In genomic region chr12:112795466-112796104, GRCm38 (mm10) we compare ENCODE assay signal across 8 mouse cellular contexts. TPM values are rescaled to one million over a fixed set of nuclear protein-coding genes. Genes with fewer than 3 reads are reported as not detected.
A peak's percentile ranks its signal among the peaks of the same experiment; 100 is the strongest.
DNase-seq lines count a peak whose midpoint lies in the region; TF ChIP-seq lines count a peak whose summit lies in the region.

No protein-coding gene starts in this region.

- H3K27ac ChIP-seq in liver, adult 2 months (replicated peaks; ENCODE audit: insufficient read depth, low read depth, low read length) = no peak overlapping the region

- 54% methylated on average over 18 of the region's 18 CpGs for WGBS in liver, adult 2 months

- no peaks in the 10 kb centered on the region for H3K36me3 ChIP-seq in liver, adult 2 months (ENCODE audit: control insufficient read depth, insufficient read depth, low read length)

- TF ChIP-seq CTCF in liver, adult 2 months (IDR thresholded peaks at IDR 0.05; ENCODE audit: low read depth, low read length) = no peak

- H3K9ac ChIP-seq in liver, adult 2 months (ENCODE audit: low read depth, low read length) = no peak overlapping the region

- H3K4me3 ChIP-seq in liver, adult 2 months (ENCODE audit: insufficient read depth, low read depth, low read length) = 0 out of 2 replicates have a peak overlapping the region, but pooled peaks have one; percentile 16

- H3K79me2 ChIP-seq in liver, adult 2 months (ENCODE audit: control insufficient read depth, insufficient read depth, low read length) = no peaks in the 10 kb centered on the region

- H3K4me1 ChIP-seq in liver, adult 2 months (ENCODE audit: control insufficient read depth, insufficient read depth, low read length) = no peaks in the 10 kb centered on the region

- no peaks in the 10 kb centered on the region for H3K27me3 ChIP-seq in liver, adult 2 months (ENCODE audit: control insufficient read depth, insufficient read depth, low read length)

- no peak for TF ChIP-seq POLR2A in liver, adult 2 months (IDR thresholded peaks at IDR 0.05; ENCODE audit: extremely low read depth, insufficient read depth, low read length)

- peak; percentile 78 for DNase-seq in urinary bladder, postnatal 14 days (ENCODE audit: low spot score)
- DNase-seq in urinary bladder, adult 2 months (ENCODE audit: low spot score) = no peak
- DNase-seq in heart, adult 18-20 months = peak; percentile 70 to 79
- no peak for DNase-seq in liver, adult 2 months (ENCODE audit: extremely low read depth, low read depth, low spot score)
- peak; percentile 66 to 73 for DNase-seq in urinary bladder, postnatal 4 days (ENCODE audit: low spot score in 2 of 2)
- DNase-seq in layer of hippocampus, postnatal 10 days (ENCODE audit: low spot score in 2 of 2) = no peak
- no peak for DNase-seq in kidney, adult 11 months
- DNase-seq in embryo, embryonic 9.5 days (ENCODE audit: extremely low spot score) = no peak

RNA-seq across cellular contexts. Expression of gene Ahnak2, which starts 6.9 kb away (rescaled TPM):
- polyA plus RNA-seq in urinary bladder, adult 2 months (2012; rRNA removed) = 40.7 and 65.9 TPM in 2 replicates
- total RNA-seq in heart, adult 18-20 months (2021) = 10 to 100 TPM; 15.3 to 16.6 TPM
- 0.18 and 0.54 TPM in 2 replicates for total RNA-seq in liver, adult 2 months (2014; rRNA removed)
- polyA plus RNA-seq in liver, adult 2 months (2012; rRNA removed) = 0.13 and 0.16 TPM in 2 replicates
- total RNA-seq in layer of hippocampus, postnatal 10 days (2021) = 10 to 100 TPM; 11.8 to 17.1 TPM

RNA-seq across cellular contexts. Expression of gene Clba1, which starts 13.2 kb away (rescaled TPM):
- 4.5 and 5.3 TPM in 2 replicates for polyA plus RNA-seq in urinary bladder, adult 2 months (2012; rRNA removed)
- total RNA-seq in heart, adult 18-20 months (2021) = 1 to 10 TPM; 2.0 to 2.2 TPM
- 0.09 and 0.27 TPM in 2 replicates for total RNA-seq in liver, adult 2 months (2014; rRNA removed)
- polyA plus RNA-seq in liver, adult 2 months (2012; rRNA removed) = 0.42 and 0.60 TPM in 2 replicates
- 10 to 100 TPM; 12.3 to 15.5 TPM for total RNA-seq in layer of hippocampus, postnatal 10 days (2021)

RNA-seq across cellular contexts. Expression of gene Cdca4, which starts 33.6 kb away (rescaled TPM):
- polyA plus RNA-seq in urinary bladder, adult 2 months (2012; rRNA removed) = 17.0 and 22.2 TPM in 2 replicates
- total RNA-seq in heart, adult 18-20 months (2021) = 1 to 10 TPM; 5.1 to 5.6 TPM
- total RNA-seq in liver, adult 2 months (2014; rRNA removed) = 3.5 and 4.0 TPM in 2 replicates
- 3.7 and 5.0 TPM in 2 replicates for polyA plus RNA-seq in liver, adult 2 months (2012; rRNA removed)
- total RNA-seq in layer of hippocampus, postnatal 10 days (2021) = 10 to 100 TPM in 1 of 2 experiments, 1 to 10 TPM in 1; 8.8 to 13.0 TPM

RNA-seq across cellular contexts. Expression of gene Pld4, which starts 35.1 kb away (rescaled TPM):
- polyA plus RNA-seq in urinary bladder, adult 2 months (2012; rRNA removed) = 38.7 and 38.8 TPM in 2 replicates
- 1 to 10 TPM; 6.0 to 7.8 TPM for total RNA-seq in heart, adult 18-20 months (2021)
- 8.5 and 9.5 TPM in 2 replicates for total RNA-seq in liver, adult 2 months (2014; rRNA removed)
- 10.0 and 20.5 TPM in 2 replicates for polyA plus RNA-seq in liver, adult 2 months (2012; rRNA removed)
- 10 to 100 TPM in 1 of 2 experiments, 1 to 10 TPM in 1; 9.2 to 11.7 TPM for total RNA-seq in layer of hippocampus, postnatal 10 days (2021)

Comparison
In these comparisons a context has a peak if more than half of its experiments do, and no peak if none do; other contexts are left out.
1. DNase-seq: peak in urinary bladder, postnatal 14 days (single experiment), heart, adult 18-20 months (2 of 2) and urinary bladder, postnatal 4 days (2 of 2); none in urinary bladder, adult 2 months (single experiment), liver, adult 2 months (single experiment), layer of hippocampus, postnatal 10 days (0 of 2), kidney, adult 11 months (single experiment) and embryo, embryonic 9.5 days (single experiment).
2. RNA of gene Clba1, which starts 13.2 kb away (total RNA-seq): 12.3 to 15.5 TPM in layer of hippocampus, postnatal 10 days; 2.0 to 2.2 TPM in heart, adult 18-20 months and 0.09 to 0.27 TPM in liver, adult 2 months; every median in the first group is over 4 times any median in the second.